In genomic region chr5:123671473-123671820, GRCm38 (mm10) we compare ENCODE assay signal across 12 mouse cellular contexts. TPM values are rescaled to one million over a fixed set of nuclear protein-coding genes. Genes with fewer than 3 reads are reported as not detected.
A peak's percentile ranks its signal among the peaks of the same experiment; 100 is the strongest.
DNase-seq lines count a peak whose midpoint lies in the region; ATAC-seq and TF ChIP-seq lines count a peak whose summit lies in the region.
"Had no signal": no experiment of that assay in that cellular context is flagged by ENCODE, and none has a peak within 500 bp of the region (broad histone marks: within the 10 kb centered on the region; RNA-seq: fewer than 3 reads in every experiment).

No protein-coding gene starts in this region.

- no peak for DNase-seq in heart, adult 2 months
- DNase-seq in heart, adult 8-10 months (ENCODE audit: low spot score): no peak
- no peak for DNase-seq in layer of hippocampus, adult 2 months (ENCODE audit: low spot score in 2 of 2)
- no peak for DNase-seq in layer of hippocampus, adult 18-20 months (ENCODE audit: low spot score in 2 of 2)
- no peak for DNase-seq in cerebellum, adult 9-10 months
- DNase-seq: cerebellum, postnatal 10 days; thymus, postnatal 14 days had no signal

- no peaks in the 10 kb centered on the region for H3K9me3 ChIP-seq in liver, embryonic 12.5 days (replicated peaks)
- H3K9me3 ChIP-seq: G1E; limb, embryonic 12.5 days had no signal

- peak overlapping the region; percentile 77 for H3K9ac ChIP-seq in heart, adult 2 months (ENCODE audit: low read depth, low read length)
- no peak overlapping the region for H3K9ac ChIP-seq in liver, embryonic 12.5 days

- H3K4me2 ChIP-seq in liver, embryonic 12.5 days: 0 out of 2 replicates have a peak overlapping the region, but pooled peaks have one; percentile 36
- H3K4me2 ChIP-seq: limb, embryonic 12.5 days had no signal

- no peak for TF ChIP-seq POLR2A in heart, adult 2 months (IDR thresholded peaks at IDR 0.05; ENCODE audit: insufficient read depth, low read depth, low read length)
- no peak for TF ChIP-seq POLR2A in bone marrow macrophage, adult 2 months (IDR thresholded peaks at IDR 0.05; ENCODE audit: borderline replicate concordance, low read depth, low read length)

- WGBS in heart, adult 2 months: 78% methylated on average over 3 of the region's 3 CpGs
- WGBS in liver, embryonic 12.5 days (ENCODE audit: insufficient replicate concordance): 69% methylated on average over 3 of the region's 3 CpGs

- no peak for TF ChIP-seq EP300 in heart, adult 2 months (IDR thresholded peaks at IDR 0.05; ENCODE audit: insufficient read depth, low read depth, low read length)

- peaks cover 3% of the 10 kb centered on the region; the same call in 1 of the 2 replicates for H3K36me3 ChIP-seq in heart, adult 2 months (ENCODE audit: control insufficient read depth, insufficient read depth, low read length)
- H3K36me3 ChIP-seq in liver, embryonic 12.5 days: no peaks in the 10 kb centered on the region
- H3K36me3 ChIP-seq: limb, embryonic 12.5 days had no signal

- H3K27me3 ChIP-seq in heart, adult 2 months (ENCODE audit: control insufficient read depth, insufficient read depth, low read length): no peaks in the 10 kb centered on the region
- H3K27me3 ChIP-seq in liver, embryonic 12.5 days (replicated peaks): no peaks in the 10 kb centered on the region
- H3K27me3 ChIP-seq: limb, embryonic 12.5 days had no signal

- H3K4me3 ChIP-seq in heart, adult 2 months: no peak overlapping the region
- H3K4me3 ChIP-seq in layer of hippocampus, adult 2 months: no peak overlapping the region
- peak overlapping the region; percentile 45 for H3K4me3 ChIP-seq in bone marrow macrophage, adult 2 months (ENCODE audit: insufficient read depth, low read length)
- no peak overlapping the region for H3K4me3 ChIP-seq in liver, embryonic 12.5 days
- H3K4me3 ChIP-seq: limb, embryonic 12.5 days had no signal

- TF ChIP-seq CTCF in heart, adult 2 months (IDR thresholded peaks at IDR 0.05): no peak
- no peak for TF ChIP-seq CTCF in layer of hippocampus, adult 2 months (conservative IDR thresholded peaks at IDR 0.05)
- no peak for TF ChIP-seq CTCF in bone marrow macrophage, adult 2 months (IDR thresholded peaks at IDR 0.05; ENCODE audit: low read depth, low read length)

- no peak; the same call in 1 of the 2 replicates for ATAC-seq in liver, embryonic 12.5 days
- no peak for ATAC-seq in activated CD4-positive, CD25-positive, alpha-beta regulatory T cell, adult 4 months

- peaks cover 21% of the 10 kb centered on the region for H3K4me1 ChIP-seq in heart, adult 2 months (ENCODE audit: control insufficient read depth, insufficient read depth, low read length)
- peaks cover 46% of the 10 kb centered on the region for H3K4me1 ChIP-seq in bone marrow macrophage, adult 2 months (ENCODE audit: control insufficient read depth, insufficient read depth, low read length)
- H3K4me1 ChIP-seq in liver, embryonic 12.5 days: peaks cover 45% of the 10 kb centered on the region

- intact Hi-C loops in heart, adult 2 months (cut with DNase I): no loop called here

- H3K79me2 ChIP-seq in heart, adult 2 months (replicated peaks; ENCODE audit: control insufficient read depth, insufficient read depth, low read length): no peaks in the 10 kb centered on the region; the same call in none of the 2 replicates

- peak overlapping the region; percentile 89 for H3K27ac ChIP-seq in heart, adult 2 months
- peak overlapping the region; percentile 36; the same call in 1 of the 2 replicates for H3K27ac ChIP-seq in layer of hippocampus, adult 2 months
- peak overlapping the region; percentile 20; the same call in 1 of the 2 replicates for H3K27ac ChIP-seq in bone marrow macrophage, adult 2 months (ENCODE audit: insufficient read depth, low read depth, low read length)
- peak overlapping the region; percentile 33; the same call in 1 of the 2 replicates for H3K27ac ChIP-seq in liver, embryonic 12.5 days

RNA-seq across cellular contexts. Expression of gene Clip1, which starts 13.0 kb away (rescaled TPM):
- total RNA-seq in heart, adult 2 months (2021): 100 to 1,000 TPM; 156 to 195 TPM
- polyA plus RNA-seq in heart, adult 2 months (2012; rRNA removed): 77.2 and 107 TPM in 2 replicates
- 100 to 1,000 TPM; 213 to 261 (median 228) TPM for total RNA-seq in heart, adult 8-10 months (2022)
- total RNA-seq in layer of hippocampus, adult 2 months (2021): 100 to 1,000 TPM; 136 to 144 TPM
- 100 to 1,000 TPM; 127 to 137 TPM for total RNA-seq in layer of hippocampus, adult 18-20 months (2021)
- polyA plus RNA-seq in bone marrow macrophage, adult 2 months (2012; ENCODE audit: insufficient read depth, insufficient read length, missing spikeins): 53.6 and 73.6 TPM in 2 replicates
- 17.6 and 20.4 TPM in 2 replicates for polyA plus RNA-seq in liver, embryonic 12.5 days (2016; fragmentation: Nextera tagmentation; extraction: Ambion mirVana)
- 10 to 100 TPM; 43.3 to 49.8 TPM for polyA plus RNA-seq in activated CD4-positive, CD25-positive, alpha-beta regulatory T cell, adult 4 months (2017; shearing (Covaris generic))

RNA-seq across cellular contexts. Expression of gene Zcchc8, which starts 49.5 kb away (rescaled TPM):
- 10 to 100 TPM; 23.2 to 24.9 TPM for total RNA-seq in heart, adult 2 months (2021)
- polyA plus RNA-seq in heart, adult 2 months (2012; rRNA removed): 12.6 and 16.1 TPM in 2 replicates
- 10 to 100 TPM; 18.3 to 22.5 (median 20.3) TPM for total RNA-seq in heart, adult 8-10 months (2022)
- total RNA-seq in layer of hippocampus, adult 2 months (2021): 10 to 100 TPM; 54.4 to 56.0 TPM
- 10 to 100 TPM; 51.1 to 55.8 TPM for total RNA-seq in layer of hippocampus, adult 18-20 months (2021)
- 92.1 and 95.1 TPM in 2 replicates for polyA plus RNA-seq in bone marrow macrophage, adult 2 months (2012; ENCODE audit: insufficient read depth, insufficient read length, missing spikeins)
- polyA plus RNA-seq in liver, embryonic 12.5 days (2016; fragmentation: Nextera tagmentation; extraction: Ambion mirVana): 49.6 and 51.9 TPM in 2 replicates
- 10 to 100 TPM; 55.2 to 55.4 TPM for polyA plus RNA-seq in activated CD4-positive, CD25-positive, alpha-beta regulatory T cell, adult 4 months (2017; shearing (Covaris generic))

Comparison
In these comparisons a context has a peak if more than half of its experiments do, and no peak if none do; other contexts are left out.
1. H3K27ac ChIP-seq: peak in every context shown above with its lines; median percentile 89 in heart, adult 2 months; 36 in layer of hippocampus, adult 2 months; 33 in liver, embryonic 12.5 days; 20 in bone marrow macrophage, adult 2 months.